Mouse (Mus musculus): ENCODE data around the gene Nceh1. TPM values are rescaled to one million over a fixed set of nuclear protein-coding genes. Genes with fewer than 3 reads are reported as not detected.

Gene Nceh1
- total and polyA plus RNA-seq, 3 experiments = 8.5 to 11.8 (median 9.2) TPM

GRCm38 (mm10) chr3:27190865-27191264 is 8.1 kb downstream of the Nceh1 start:
- H3K36me3 ChIP-seq (replicated peaks in 1 of 2; ENCODE audit: control insufficient read depth in 1 of 2, insufficient read depth in 1 of 2, low read length in 1 of 2) = peaks cover 0 to 70% of the 10 kb centered on the region in 2 experiments
- no peak for TF ChIP-seq USF1 (IDR thresholded peaks at IDR 0.05; ENCODE audit: low read depth, low read length)
- TF ChIP-seq NRF1 (IDR thresholded peaks at IDR 0.05; ENCODE audit: low read depth, low read length) = no peak
- TF ChIP-seq TCF12 (IDR thresholded peaks at IDR 0.05; ENCODE audit: low read depth, low read length) = no peak
- no peak for TF ChIP-seq JUN (IDR thresholded peaks at IDR 0.05; ENCODE audit: insufficient read depth, low read depth, low read length)
- no peak for TF ChIP-seq CHD2 (IDR thresholded peaks at IDR 0.05; ENCODE audit: low read length)
- TF ChIP-seq USF2 (conservative IDR thresholded peaks at IDR 0.05; ENCODE audit: low read depth, low read length) = no peak
- no peak for TF ChIP-seq SIN3A (IDR thresholded peaks at IDR 0.05; ENCODE audit: low read length)
- no peak for TF ChIP-seq UBTF (IDR thresholded peaks at IDR 0.05; ENCODE audit: low read depth, low read length)
- TF ChIP-seq JUND (conservative IDR thresholded peaks at IDR 0.05; ENCODE audit: low read depth, low read length) = no peak
- TF ChIP-seq MEF2A (IDR thresholded peaks at IDR 0.05; ENCODE audit: borderline replicate concordance, low read depth, low read length) = no peak
- TF ChIP-seq KAT2A (IDR thresholded peaks at IDR 0.05; ENCODE audit: insufficient replicate concordance, low read length) = no peak
- no peak for TF ChIP-seq ZKSCAN1 (IDR thresholded peaks at IDR 0.05; ENCODE audit: borderline replicate concordance, low read depth, low read length)
- TF ChIP-seq ZMIZ1 (IDR thresholded peaks at IDR 0.05; ENCODE audit: low read depth, low read length) = no peak
- TF ChIP-seq ELF1 (IDR thresholded peaks at IDR 0.05; ENCODE audit: low read depth, low read length) = no peak
- no peak for TF ChIP-seq EP300 (IDR thresholded peaks at IDR 0.05; ENCODE audit: low read length)
- in situ Hi-C loops (cut with MboI; ENCODE audit: low pct_ligation_motif_present, low pct_unique_long_range_greater_than_20kb, low sequenced_read_pairs) = no loop called here
- H3K4me3 ChIP-seq (replicated peaks in 1 of 3; ENCODE audit: low read depth in 2 of 3, low read length in 2 of 3, poor library complexity in 1 of 3) = no peak overlapping the region
- H3K4me1 ChIP-seq (ENCODE audit: control insufficient read depth in 1 of 2, insufficient read depth in 2 of 2) = peaks cover 0 to 22% of the 10 kb centered on the region in 2 experiments; a peak in 2 of 4 replicates
- H3K9ac ChIP-seq (ENCODE audit: insufficient read depth, low read depth) = no peak overlapping the region
- H3K27me3 ChIP-seq (replicated peaks) = no peaks in the 10 kb centered on the region
- H3K4me2 ChIP-seq (ENCODE audit: insufficient read depth, low read depth, poor library complexity, severe bottlenecking) = no peak overlapping the region
- no peak overlapping the region for H3K27ac ChIP-seq (ENCODE audit: insufficient read depth, low read depth)
- H3K9me3 ChIP-seq (replicated peaks; ENCODE audit: low read length) = no peaks in the 10 kb centered on the region
- dilution Hi-C loops (cut with MboI; ENCODE audit: extremely low pct_ligation_motif_present, extremely low pct_unique_long_range_greater_than_20kb, low sequenced_read_pairs) = no loop called here
- no peaks in the 10 kb centered on the region; the same call in 1 of the 2 replicates for H3K79me2 ChIP-seq (replicated peaks; ENCODE audit: control insufficient read depth, extremely low read depth, insufficient read depth, poor library complexity, severe bottlenecking)
- DNase-seq (ENCODE audit: extremely low read depth) = no peak

- Histone ChIP-seq H3K9ac (ENCODE audit: insufficient read depth, low read depth) (no peak overlapping the region), H3K79me2 (replicated peaks; ENCODE audit: control insufficient read depth, extremely low read depth, insufficient read depth, poor library complexity, severe bottlenecking) (no peaks in the 10 kb centered on the region; the same call in 1 of the 2 replicates), H3K27me3 (replicated peaks) (no peaks in the 10 kb centered on the region), H3K36me3 (replicated peaks in 1 of 2; ENCODE audit: control insufficient read depth in 1 of 2, insufficient read depth in 1 of 2, low read length in 1 of 2) (peaks cover 0 to 71% of the 10 kb centered on the region in 2 experiments), H3K27ac (ENCODE audit: insufficient read depth, low read depth) (no peak overlapping the region), H3K4me1 (ENCODE audit: control insufficient read depth in 1 of 2, insufficient read depth in 2 of 2) (peaks cover 0 to 22% of the 10 kb centered on the region in 2 experiments; a peak in 2 of 4 replicates), H3K9me3 (replicated peaks; ENCODE audit: low read length) (no peaks in the 10 kb centered on the region), H3K4me2 (ENCODE audit: insufficient read depth, low read depth, poor library complexity, severe bottlenecking) (no peak overlapping the region), H3K4me3 (replicated peaks in 1 of 3; ENCODE audit: low read depth in 2 of 3, low read length in 2 of 3, poor library complexity in 1 of 3) (no peak overlapping the region)
- dilution Hi-C loops (cut with MboI; ENCODE audit: extremely low pct_ligation_motif_present, extremely low pct_unique_long_range_greater_than_20kb, low sequenced_read_pairs) (no loop called here), in situ Hi-C loops (cut with MboI; ENCODE audit: low pct_ligation_motif_present, low pct_unique_long_range_greater_than_20kb, low sequenced_read_pairs) (no loop called here)
- no peak for TF ChIP-seq CTCF (conservative IDR thresholded peaks at IDR 0.05 in 1 of 2, IDR thresholded peaks at IDR 0.05 in 1 of 2; ENCODE audit: low read depth in 2 of 2, low read length in 2 of 2)
- no peak for TF ChIP-seq UBTF (IDR thresholded peaks at IDR 0.05; ENCODE audit: low read depth, low read length)
- no peak for TF ChIP-seq CHD2 (IDR thresholded peaks at IDR 0.05; ENCODE audit: low read length)
- no peak for TF ChIP-seq MYC (IDR thresholded peaks at IDR 0.05; ENCODE audit: low read depth, low read length)
- no peak for TF ChIP-seq KAT2A (IDR thresholded peaks at IDR 0.05; ENCODE audit: insufficient replicate concordance, low read length)
- no peak for TF ChIP-seq JUND (conservative IDR thresholded peaks at IDR 0.05; ENCODE audit: low read depth, low read length)
- TF ChIP-seq MAZ (IDR thresholded peaks at IDR 0.05; ENCODE audit: low read depth, low read length) = no peak
- TF ChIP-seq USF2 (conservative IDR thresholded peaks at IDR 0.05; ENCODE audit: low read depth, low read length) = no peak
- TF ChIP-seq E2F4 (IDR thresholded peaks at IDR 0.05; ENCODE audit: insufficient replicate concordance, low read depth, low read length) = no peak
- no peak for TF ChIP-seq MAX (IDR thresholded peaks at IDR 0.05; ENCODE audit: low read length)
- no peak for TF ChIP-seq GABPA (IDR thresholded peaks at IDR 0.05; ENCODE audit: insufficient replicate concordance, low read depth, low read length)
- no peak for TF ChIP-seq CHD1 (IDR thresholded peaks at IDR 0.05; ENCODE audit: low read depth, low read length)
- no peak for TF ChIP-seq RCOR1 (conservative IDR thresholded peaks at IDR 0.05; ENCODE audit: low read depth, low read length)
- no peak for TF ChIP-seq MAFK (IDR thresholded peaks at IDR 0.05; ENCODE audit: insufficient replicate concordance, low read length)
- no peak for DNase-seq (ENCODE audit: extremely low read depth)
Measured at GRCm38 (mm10) chr3:27191856-27192255, 9.1 kb downstream of the Nceh1 start.
